Mouse (Mus musculus) testis, adult 2 months (tissue): ENCODE results near the gene Carmil1.

Experiments
- CTCF ChIP-seq: fragments of 200-500 bp; IDR thresholded peaks from 2 replicates; pipeline ENCODE4 v1.5.1; 2012; ENCODE audit warnings: low read depth, mild to moderate bottlenecking, inconsistent platforms, low read length, moderate library complexity; ENCODE audit not compliant: control insufficient read depth, insufficient read depth, insufficient replicate concordance
- POLR2A ChIP-seq: fragments of 200-500 bp; IDR thresholded peaks from 2 replicates; pipeline ENCODE4 v1.6.1; 2012; ENCODE audit warnings: low read depth, mild to moderate bottlenecking, inconsistent platforms, low read length, moderate library complexity; ENCODE audit not compliant: control insufficient read depth

GRCm38 (mm10) chr13:23972271-23972670 lies 308.3 kb downstream of the Carmil1 start:
- no peak for TF ChIP-seq CTCF
- no peak for TF ChIP-seq POLR2A
